In the genomic region with DNA sequence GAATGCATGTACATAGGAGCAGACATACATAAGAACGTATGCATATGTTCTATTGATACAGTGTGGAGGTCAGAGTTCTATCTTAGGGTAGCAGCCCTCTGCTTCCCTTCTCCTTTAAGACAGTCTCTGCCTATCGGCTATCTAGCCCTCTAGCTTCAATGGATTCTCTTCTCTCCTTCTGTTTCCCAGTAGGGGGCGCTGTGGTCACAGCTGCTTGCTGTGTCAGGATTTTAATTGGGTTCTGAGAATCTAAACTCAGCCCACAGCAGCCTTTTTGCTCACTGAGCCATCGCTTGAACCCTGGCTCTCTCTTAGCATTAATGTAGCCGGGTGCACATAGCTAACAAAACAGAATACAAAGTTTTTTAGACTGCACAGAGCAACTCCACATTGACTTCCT, we compare ENCODE assay signal across 9 mouse cellular contexts.
A peak's percentile ranks its signal among the peaks of the same experiment; 100 is the strongest.
DNase-seq lines count a peak whose midpoint lies in the region; ATAC-seq and TF ChIP-seq lines count a peak whose summit lies in the region.
"Had no signal": no experiment of that assay in that cellular context is flagged by ENCODE, and none has a peak within 500 bp of the region (broad histone marks: within the 10 kb centered on the region; RNA-seq: fewer than 3 reads in every experiment).

No protein-coding gene starts in this region.

- H3K36me3 ChIP-seq in liver, embryonic 11.5 days (ENCODE audit: control insufficient read depth, insufficient read depth, low read length): no peaks in the 10 kb centered on the region
- H3K36me3 ChIP-seq: heart, embryonic 15.5 days had no signal

- 41% methylated on average over 5 of the region's 5 CpGs for WGBS in liver, embryonic 11.5 days
- whole genome bisulfite sequencing in lung, adult 2 months: 53% methylated on average over 5 of the region's 5 CpGs

- H3K27ac ChIP-seq in liver, embryonic 11.5 days (ENCODE audit: low read depth, low read length): no peak overlapping the region
- H3K27ac ChIP-seq: heart, embryonic 15.5 days had no signal

- no peaks in the 10 kb centered on the region for H3K27me3 ChIP-seq in liver, embryonic 11.5 days (replicated peaks; ENCODE audit: control insufficient read depth, insufficient read depth, low read length)
- H3K27me3 ChIP-seq: heart, embryonic 15.5 days had no signal

- no peak for ATAC-seq in liver, embryonic 11.5 days (replicated peaks; ENCODE audit: low FRiP score)

- TF ChIP-seq CTCF in brain, embryonic 14.5 days (IDR thresholded peaks at IDR 0.05; ENCODE audit: borderline replicate concordance, extremely low read depth, insufficient read depth, insufficient read length): peak; percentile 56; the same call in 1 of the 2 replicates
- peak; percentile 35; the same call in 1 of the 2 replicates for TF ChIP-seq CTCF in lung, adult 2 months (IDR thresholded peaks at IDR 0.05; ENCODE audit: insufficient read depth, low read length)

- H3K4me1 ChIP-seq in liver, embryonic 11.5 days (replicated peaks; ENCODE audit: control insufficient read depth, insufficient read depth, low read length): no peaks in the 10 kb centered on the region
- H3K4me1 ChIP-seq in lung, adult 2 months (ENCODE audit: control insufficient read depth, insufficient read depth, low read length): no peaks in the 10 kb centered on the region
- H3K4me1 ChIP-seq: heart, embryonic 15.5 days had no signal

- H3K9me3 ChIP-seq in liver, embryonic 11.5 days (ENCODE audit: control insufficient read depth, low read length): no peaks in the 10 kb centered on the region
- H3K9me3 ChIP-seq: heart, embryonic 15.5 days had no signal

- TF ChIP-seq POLR2A in brain, embryonic 14.5 days (IDR thresholded peaks at IDR 0.05; ENCODE audit: borderline replicate concordance, extremely low read depth, insufficient read depth, insufficient read length, poor library complexity, severe bottlenecking): no peak
- TF ChIP-seq POLR2A in lung, adult 2 months (IDR thresholded peaks at IDR 0.05; ENCODE audit: borderline replicate concordance, extremely low read depth, low read depth, low read length): no peak

- peak; percentile 20 to 45 for DNase-seq in cerebellum, postnatal 14 days
- no peak for DNase-seq in cerebellum, adult 9-10 months
- peak; percentile 28 for DNase-seq in liver
- DNase-seq in liver, embryonic 11.5 days (ENCODE audit: low spot score): no peak
- DNase-seq in brain, embryonic 14.5 days (ENCODE audit: low read depth): peak; percentile 37
- DNase-seq in lung, adult 2 months: peak; percentile 28
- DNase-seq in Muller cell, postnatal 12 days (ENCODE audit: inconsistent ontology term): no peak
- no peak for DNase-seq in right cerebral cortex, postnatal 36 days (ENCODE audit: low spot score in 2 of 2)

- H3K9ac ChIP-seq in liver, embryonic 11.5 days (ENCODE audit: low read depth, low read length): no peak overlapping the region
- H3K9ac ChIP-seq: heart, embryonic 15.5 days had no signal

- no peak overlapping the region for H3K4me2 ChIP-seq in liver, embryonic 11.5 days
- H3K4me2 ChIP-seq: heart, embryonic 15.5 days had no signal

- no peak overlapping the region for H3K4me3 ChIP-seq in liver, embryonic 11.5 days (ENCODE audit: low read depth, low read length)
- no peak overlapping the region for H3K4me3 ChIP-seq in lung, adult 2 months (replicated peaks; ENCODE audit: extremely low read depth, low read depth, low read length)
- H3K4me3 ChIP-seq: heart, embryonic 15.5 days had no signal

Comparison
In these comparisons a context has a peak if more than half of its experiments do, and no peak if none do; other contexts are left out.
1. DNase-seq: peak in cerebellum, postnatal 14 days (2 of 2), liver (single experiment), brain, embryonic 14.5 days (single experiment) and lung, adult 2 months (single experiment); none in cerebellum, adult 9-10 months (single experiment), liver, embryonic 11.5 days (single experiment), Muller cell, postnatal 12 days (single experiment) and right cerebral cortex, postnatal 36 days (0 of 2).